Mouse (Mus musculus): ENCODE data around the gene Brwd1. TPM values are rescaled to one million over a fixed set of nuclear protein-coding genes. Genes with fewer than 3 reads are reported as not detected.

Brwd1 gene
- total and polyA plus RNA-seq, 3 experiments, result 4.3 to 8.1 (median 4.4) TPM

DNA sequence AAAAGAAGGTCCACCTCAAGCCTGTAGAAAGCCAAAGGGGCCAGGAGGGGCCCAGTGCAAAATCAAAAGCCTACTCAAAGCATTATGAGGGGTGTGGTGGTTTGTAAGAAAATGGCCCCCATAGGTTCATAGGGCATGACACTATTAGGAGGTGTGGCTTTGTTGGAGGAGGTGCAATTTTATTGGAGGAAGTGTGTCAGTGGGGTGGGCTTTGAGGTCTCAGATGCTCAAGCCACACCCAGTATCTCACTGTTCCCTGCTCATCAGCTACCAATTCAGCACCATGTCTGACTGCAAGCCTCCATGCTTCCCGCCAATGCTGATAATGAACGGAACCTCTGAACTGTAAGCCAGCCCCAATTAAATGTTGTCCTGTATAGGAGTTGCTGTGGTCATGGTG lies 130.9 kb downstream of the Brwd1 start:
- DNase-seq (ENCODE audit: extremely low read depth), result no peak
- Histone ChIP-seq H3K9ac (ENCODE audit: insufficient read depth, low read depth) (no peak overlapping the region), H3K4me2 (ENCODE audit: insufficient read depth, low read depth, poor library complexity, severe bottlenecking) (no peak overlapping the region), H3K4me1 (ENCODE audit: control insufficient read depth in 1 of 2, insufficient read depth in 2 of 2) (peaks cover 0 to 7% of the 10 kb centered on the region in 2 experiments; a peak in 2 of 4 replicates), H3K36me3 (replicated peaks in 1 of 2; ENCODE audit: control insufficient read depth in 1 of 2, insufficient read depth in 1 of 2, low read length in 1 of 2) (no peaks in the 10 kb centered on the region), H3K9me3 (replicated peaks; ENCODE audit: low read length) (peaks cover 8% of the 10 kb centered on the region), H3K27me3 (replicated peaks) (no peaks in the 10 kb centered on the region), H3K79me2 (replicated peaks; ENCODE audit: control insufficient read depth, extremely low read depth, insufficient read depth, poor library complexity, severe bottlenecking) (no peaks in the 10 kb centered on the region), H3K27ac (ENCODE audit: insufficient read depth, low read depth) (no peak overlapping the region), H3K4me3 (replicated peaks in 1 of 3; ENCODE audit: low read depth in 2 of 3, low read length in 2 of 3, poor library complexity in 1 of 3) (no peak overlapping the region)
- in situ Hi-C loops (cut with MboI; ENCODE audit: low pct_ligation_motif_present, low pct_unique_long_range_greater_than_20kb, low sequenced_read_pairs), result loop anchor here (25.0 kb wide), 1 partner anchor 489 kb away; no protein-coding TSS in a partner anchor
- TF ChIP-seq GABPA (IDR thresholded peaks at IDR 0.05; ENCODE audit: insufficient replicate concordance, low read depth, low read length) (no peak), JUND (conservative IDR thresholded peaks at IDR 0.05; ENCODE audit: low read depth, low read length) (no peak), ETS1 (conservative IDR thresholded peaks at IDR 0.05; ENCODE audit: low read depth, low read length) (no peak), KAT2A (IDR thresholded peaks at IDR 0.05; ENCODE audit: insufficient replicate concordance, low read length) (no peak)
- dilution Hi-C loops (cut with MboI; ENCODE audit: extremely low pct_ligation_motif_present, extremely low pct_unique_long_range_greater_than_20kb, low sequenced_read_pairs), result no loop called here

DNA sequence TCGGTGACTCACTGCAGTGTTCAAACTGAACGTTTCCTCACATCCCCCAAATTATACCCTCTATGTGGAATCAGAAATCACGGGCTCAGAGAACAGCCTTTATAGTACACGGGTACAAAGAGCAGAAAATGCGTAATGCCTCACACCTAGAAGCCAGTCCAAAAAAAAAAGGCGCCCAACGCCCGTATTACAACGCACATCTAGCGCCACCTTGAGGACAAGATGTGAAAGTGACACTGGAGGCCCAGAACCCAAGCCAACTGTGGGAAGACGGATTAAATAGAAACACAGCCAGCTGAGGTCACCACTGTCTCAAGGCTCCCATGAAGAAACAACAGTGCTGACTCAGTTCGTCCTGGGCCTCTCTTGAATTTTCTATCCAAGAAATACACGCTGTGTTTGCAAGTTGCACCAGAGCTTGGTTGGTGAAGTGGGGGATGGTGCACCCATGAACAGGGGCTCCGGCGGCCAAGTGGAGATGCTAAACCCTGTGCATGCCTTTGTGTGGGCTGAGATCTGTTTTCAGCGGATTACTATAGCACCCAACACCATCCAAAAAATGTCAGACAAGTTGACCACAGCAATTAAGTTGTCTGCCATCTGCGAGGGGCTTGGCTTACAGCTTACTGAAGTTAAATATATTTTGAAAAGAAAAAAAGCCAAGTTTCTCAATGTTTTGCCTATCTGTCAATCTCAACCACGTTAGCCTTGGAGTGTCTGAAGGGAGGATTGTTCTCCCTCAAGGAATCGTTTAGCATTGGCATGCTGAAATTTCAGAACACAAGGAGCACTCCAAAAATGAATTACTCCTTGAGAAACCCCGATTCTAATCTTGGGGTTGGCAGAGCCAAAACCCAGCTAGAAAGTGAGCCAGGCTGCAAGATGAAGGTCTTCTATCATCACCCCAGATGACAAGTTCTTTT lies 136.7 kb downstream of the Brwd1 start:
- DNase-seq (ENCODE audit: extremely low read depth), result peak; percentile 91
- Histone ChIP-seq H3K9ac (ENCODE audit: insufficient read depth, low read depth) (no peak overlapping the region), H3K27me3 (replicated peaks) (peaks cover 2% of the 10 kb centered on the region), H3K27ac (ENCODE audit: insufficient read depth, low read depth) (no peak overlapping the region), H3K36me3 (replicated peaks in 1 of 2; ENCODE audit: control insufficient read depth in 1 of 2, insufficient read depth in 1 of 2, low read length in 1 of 2) (peaks cover 0 to 4% of the 10 kb centered on the region in 2 experiments), H3K79me2 (replicated peaks; ENCODE audit: control insufficient read depth, extremely low read depth, insufficient read depth, poor library complexity, severe bottlenecking) (no peaks in the 10 kb centered on the region), H3K9me3 (replicated peaks; ENCODE audit: low read length) (no peaks in the 10 kb centered on the region), H3K4me2 (ENCODE audit: insufficient read depth, low read depth, poor library complexity, severe bottlenecking) (peak overlapping the region; percentile 40; the same call in 1 of the 2 replicates), H3K4me1 (ENCODE audit: control insufficient read depth in 1 of 2, insufficient read depth in 2 of 2) (peaks cover 4 to 14% of the 10 kb centered on the region in 2 experiments), H3K4me3 (replicated peaks in 1 of 3; ENCODE audit: low read depth in 2 of 3, low read length in 2 of 3, poor library complexity in 1 of 3) (no peak overlapping the region)
- in situ Hi-C loops (cut with MboI; ENCODE audit: low pct_ligation_motif_present, low pct_unique_long_range_greater_than_20kb, low sequenced_read_pairs) (loop anchor here (5.0 to 10.0 kb wide), 2 partner anchors 178 to 291 kb away; no protein-coding TSS in a partner anchor), dilution Hi-C loops (cut with MboI; ENCODE audit: extremely low pct_ligation_motif_present, extremely low pct_unique_long_range_greater_than_20kb, low sequenced_read_pairs) (no loop called here)
- TF ChIP-seq GABPA (IDR thresholded peaks at IDR 0.05; ENCODE audit: insufficient replicate concordance, low read depth, low read length), result no peak
- no peak for TF ChIP-seq TBP (conservative IDR thresholded peaks at IDR 0.05; ENCODE audit: low read depth, low read length)
- peak; percentile 64; the same call in 1 of the 2 replicates for TF ChIP-seq IRF4 (IDR thresholded peaks at IDR 0.05; ENCODE audit: low read depth, low read length)
- TF ChIP-seq NELFE (IDR thresholded peaks at IDR 0.05; ENCODE audit: low read depth, low read length), result no peak; the same call in 1 of the 2 replicates
- TF ChIP-seq MAFK (IDR thresholded peaks at IDR 0.05; ENCODE audit: insufficient replicate concordance, low read length), result no peak
- no peak for TF ChIP-seq CHD2 (IDR thresholded peaks at IDR 0.05; ENCODE audit: low read length)
- TF ChIP-seq MAZ (IDR thresholded peaks at IDR 0.05; ENCODE audit: low read depth, low read length), result no peak
- 0 out of 2 replicates have a peak, but pooled peaks have one; percentile 42 for TF ChIP-seq TCF12 (IDR thresholded peaks at IDR 0.05; ENCODE audit: low read depth, low read length)
- no peak for TF ChIP-seq ZKSCAN1 (IDR thresholded peaks at IDR 0.05; ENCODE audit: borderline replicate concordance, low read depth, low read length)
- no peak for TF ChIP-seq POLR2AphosphoS2 (IDR thresholded peaks at IDR 0.05; ENCODE audit: low read depth, low read length)
- TF ChIP-seq MAX (IDR thresholded peaks at IDR 0.05; ENCODE audit: low read length), result no peak; the same call in 1 of the 2 replicates
- TF ChIP-seq USF1 (IDR thresholded peaks at IDR 0.05; ENCODE audit: low read depth, low read length), result no peak
- no peak for TF ChIP-seq MYC (IDR thresholded peaks at IDR 0.05; ENCODE audit: low read depth, low read length)
- TF ChIP-seq RAD21 (IDR thresholded peaks at IDR 0.05; ENCODE audit: low read depth, low read length), result no peak; the same call in none of the 2 replicates
- TF ChIP-seq E2F4 (IDR thresholded peaks at IDR 0.05; ENCODE audit: insufficient replicate concordance, low read depth, low read length), result peak; percentile 56; the same call in 1 of the 2 replicates
- no peak for TF ChIP-seq KAT2A (IDR thresholded peaks at IDR 0.05; ENCODE audit: insufficient replicate concordance, low read length)
- no peak for TF ChIP-seq CHD1 (IDR thresholded peaks at IDR 0.05; ENCODE audit: low read depth, low read length)
- TF ChIP-seq ELF1 (IDR thresholded peaks at IDR 0.05; ENCODE audit: low read depth, low read length), result no peak
- no peak for TF ChIP-seq ZMIZ1 (IDR thresholded peaks at IDR 0.05; ENCODE audit: low read depth, low read length)
- no peak for TF ChIP-seq SIN3A (IDR thresholded peaks at IDR 0.05; ENCODE audit: low read length)
- peak; percentile 99 for TF ChIP-seq ZC3H11A (IDR thresholded peaks at IDR 0.05; ENCODE audit: low read depth, low read length)
- 0 out of 2 replicates have a peak, but pooled peaks have one; percentile 21 for TF ChIP-seq NRF1 (IDR thresholded peaks at IDR 0.05; ENCODE audit: low read depth, low read length)
- TF ChIP-seq JUN (IDR thresholded peaks at IDR 0.05; ENCODE audit: insufficient read depth, low read depth, low read length), result no peak
- TF ChIP-seq ETS1 (conservative IDR thresholded peaks at IDR 0.05; ENCODE audit: low read depth, low read length), result no peak
- peak; percentile 49 for TF ChIP-seq BHLHE40 (IDR thresholded peaks at IDR 0.05; ENCODE audit: low read depth, low read length)
- TF ChIP-seq MEF2A (IDR thresholded peaks at IDR 0.05; ENCODE audit: borderline replicate concordance, low read depth, low read length), result peak; percentile 33; the same call in 1 of the 2 replicates
- no peak for TF ChIP-seq UBTF (IDR thresholded peaks at IDR 0.05; ENCODE audit: low read depth, low read length)

Data from CH12.LX (cell line).